Mouse (Mus musculus): ENCODE data around the gene Emid1.

The Emid1 gene

GRCm38 (mm10) chr11:5160722-5161485 is 8.8 kb upstream of the Emid1 start:
- peak; percentile 35 for DNase-seq (ENCODE audit: low read depth)

- no peak for DNase-seq (ENCODE audit: low read depth)
These were observed 6.0 kb upstream of the Emid1 start for GRCm38 (mm10) chr11:5158056-5158455.

- no peak for DNase-seq (ENCODE audit: low read depth)
These were observed 3.1 kb upstream of the Emid1 start for GRCm38 (mm10) chr11:5154961-5155805.

- DNase-seq (ENCODE audit: low read depth) = no peak
These were observed 818 bp downstream of the Emid1 start for GRCm38 (mm10) chr11:5151247-5151630.

GRCm38 (mm10) chr11:5150416-5151246 is 1.4 kb downstream of the Emid1 start:
- no peak for DNase-seq (ENCODE audit: low read depth)

- no peak for DNase-seq (ENCODE audit: low read depth)
These were observed 2.1 kb downstream of the Emid1 start for GRCm38 (mm10) chr11:5149955-5150354.

GRCm38 (mm10) chr11:5149249-5149648 is 2.8 kb downstream of the Emid1 start:
- no peak for DNase-seq (ENCODE audit: low read depth)

GRCm38 (mm10) chr11:5145600-5145999 is 6.5 kb downstream of the Emid1 start:
- no peak for DNase-seq (ENCODE audit: low read depth)

GRCm38 (mm10) chr11:5141965-5142364 is 10.1 kb downstream of the Emid1 start:
- DNase-seq (ENCODE audit: low read depth) = no peak

GRCm38 (mm10) chr11:5141252-5141651 is 10.8 kb downstream of the Emid1 start:
- no peak for DNase-seq (ENCODE audit: low read depth)

- no peak for DNase-seq (ENCODE audit: low read depth)
These were observed 11.4 kb downstream of the Emid1 start for GRCm38 (mm10) chr11:5140619-5141018.

GRCm38 (mm10) chr11:5139372-5139771 is 12.7 kb downstream of the Emid1 start:
- no peak for DNase-seq (ENCODE audit: low read depth)

- DNase-seq (ENCODE audit: low read depth) = no peak
These were observed 13.4 kb downstream of the Emid1 start for GRCm38 (mm10) chr11:5138642-5139041.

- DNase-seq (ENCODE audit: low read depth) = no peak
These were observed 16.1 kb downstream of the Emid1 start for GRCm38 (mm10) chr11:5135914-5136313.

- no peak for DNase-seq (ENCODE audit: low read depth)
These were observed 19.3 kb downstream of the Emid1 start for GRCm38 (mm10) chr11:5132751-5133150.

GRCm38 (mm10) chr11:5130111-5130665 is 21.9 kb downstream of the Emid1 start:
- no peak for DNase-seq (ENCODE audit: low read depth)

- DNase-seq (ENCODE audit: low read depth) = no peak
These were observed 23.0 kb downstream of the Emid1 start for GRCm38 (mm10) chr11:5129035-5129480.

GRCm38 (mm10) chr11:5125713-5126112 is 26.3 kb downstream of the Emid1 start:
- DNase-seq (ENCODE audit: low read depth) = no peak

GRCm38 (mm10) chr11:5114931-5115581 is 37.0 kb downstream of the Emid1 start:
- DNase-seq (ENCODE audit: low read depth) = peak; percentile 88

- DNase-seq (ENCODE audit: low read depth) = no peak
These were observed 38.4 kb downstream of the Emid1 start for GRCm38 (mm10) chr11:5113645-5114044.

- DNase-seq (ENCODE audit: low read depth) = no peak
These were observed 42.6 kb downstream of the Emid1 start for GRCm38 (mm10) chr11:5109441-5109840.
